Mouse (Mus musculus): ENCODE data around the gene Klhl6. TPM values are rescaled to one million over a fixed set of nuclear protein-coding genes. Genes with fewer than 3 reads are reported as not detected.
"Not testable (repeated sequence)": the region's sequence is repeated elsewhere in the genome, so short reads cannot be mapped to it uniquely, and the experiment has no call there.

The Klhl6 gene
- polyA plus RNA-seq (2015; fragmentation: Nextera tagmentation; extraction: Ambion mirVana): 2.6 and 3.0 TPM in 2 replicates

- Histone ChIP-seq H3K27me3 (replicated peaks; ENCODE audit: control insufficient read depth, insufficient read depth, low read length) (no peaks in the 10 kb centered on the region), H3K4me2 (replicated peaks; ENCODE audit: low read depth) (peak within 1 kb of the TSS; percentile 3; the same call in 1 of the 2 replicates), H3K27ac (ENCODE audit: low read depth, low read length) (no peak within 1 kb of the TSS; the same call in 1 of the 2 replicates), H3K4me3 (ENCODE audit: low read depth, low read length) (peak within 1 kb of the TSS; percentile 6; the same call in 1 of the 2 replicates), H3K9ac (ENCODE audit: low read depth, low read length) (no peak within 1 kb of the TSS), H3K4me1 (replicated peaks; ENCODE audit: control insufficient read depth, insufficient read depth, low read length) (no peaks in the 10 kb centered on the region), H3K9me3 (ENCODE audit: control insufficient read depth) (no peaks in the 10 kb centered on the region), H3K36me3 (ENCODE audit: control insufficient read depth, insufficient read depth) (no peaks in the 10 kb centered on the region)
- no peak for TF ChIP-seq CTCF (IDR thresholded peaks at IDR 0.05; ENCODE audit: low read depth)
- no peak for ATAC-seq
- WGBS: 44% methylated on average over 14 of the region's 14 CpGs
Observed at GRCm38 (mm10) chr16:19982537-19983257, at the start of gene Klhl6. Klhl6 (minus strand) TSS chr16:19983037.

- not testable (repeated sequence) for H3K9me3 ChIP-seq (ENCODE audit: control insufficient read depth); H3K4me1 ChIP-seq (replicated peaks; ENCODE audit: control insufficient read depth, insufficient read depth, low read length); H3K27ac ChIP-seq (ENCODE audit: low read depth, low read length); H3K27me3 ChIP-seq (replicated peaks; ENCODE audit: control insufficient read depth, insufficient read depth, low read length); H3K4me3 ChIP-seq (ENCODE audit: low read depth, low read length); H3K36me3 ChIP-seq (ENCODE audit: control insufficient read depth, insufficient read depth); ATAC-seq; H3K9ac ChIP-seq (ENCODE audit: low read depth, low read length); H3K4me2 ChIP-seq (replicated peaks; ENCODE audit: low read depth)
- WGBS: 92% methylated on average over 2 of the region's 4 CpGs
Observed at GRCm38 (mm10) chr16:20027241-20027640, 44.4 kb upstream of the Klhl6 start.

- no peak overlapping the region for H3K4me3 ChIP-seq (ENCODE audit: low read depth, low read length)
- no peak overlapping the region for H3K27ac ChIP-seq (ENCODE audit: low read depth, low read length)
- no peak for ATAC-seq
- H3K27me3 ChIP-seq (replicated peaks; ENCODE audit: control insufficient read depth, insufficient read depth, low read length): no peaks in the 10 kb centered on the region
- TF ChIP-seq CTCF (IDR thresholded peaks at IDR 0.05; ENCODE audit: low read depth): no peak
- 76% methylated on average over 1 of the region's 1 CpGs for WGBS
- H3K4me2 ChIP-seq (replicated peaks; ENCODE audit: low read depth): no peak overlapping the region
- no peaks in the 10 kb centered on the region for H3K36me3 ChIP-seq (ENCODE audit: control insufficient read depth, insufficient read depth)
- H3K9ac ChIP-seq (ENCODE audit: low read depth, low read length): no peak overlapping the region
- no peaks in the 10 kb centered on the region for H3K9me3 ChIP-seq (ENCODE audit: control insufficient read depth)
- no peaks in the 10 kb centered on the region for H3K4me1 ChIP-seq (replicated peaks; ENCODE audit: control insufficient read depth, insufficient read depth, low read length)
Observed at GRCm38 (mm10) chr16:20022821-20023220, 40.0 kb upstream of the Klhl6 start.

- no peak for ATAC-seq
- WGBS: 57% methylated on average over 2 of the region's 2 CpGs
Observed at GRCm38 (mm10) chr16:20021848-20022247, 39.0 kb upstream of the Klhl6 start.

GRCm38 (mm10) chr16:20012647-20013046 is 29.8 kb upstream of the Klhl6 start:
- Histone ChIP-seq H3K4me1 (replicated peaks; ENCODE audit: control insufficient read depth, insufficient read depth, low read length) (no peaks in the 10 kb centered on the region), H3K4me2 (replicated peaks; ENCODE audit: low read depth) (no peak overlapping the region), H3K9me3 (ENCODE audit: control insufficient read depth) (no peaks in the 10 kb centered on the region), H3K27ac (ENCODE audit: low read depth, low read length) (no peak overlapping the region), H3K4me3 (ENCODE audit: low read depth, low read length) (no peak overlapping the region), H3K36me3 (ENCODE audit: control insufficient read depth, insufficient read depth) (no peaks in the 10 kb centered on the region), H3K9ac (ENCODE audit: low read depth, low read length) (no peak overlapping the region), H3K27me3 (replicated peaks; ENCODE audit: control insufficient read depth, insufficient read depth, low read length) (no peaks in the 10 kb centered on the region)
- no peak for TF ChIP-seq CTCF (IDR thresholded peaks at IDR 0.05; ENCODE audit: low read depth)
- peak; percentile 28; the same call in 1 of the 2 replicates for ATAC-seq

More at GRCm38 (mm10) chr16:20021848-20022247, 39.0 kb upstream of the Klhl6 start:
- no peaks in the 10 kb centered on the region for H3K9me3 ChIP-seq (ENCODE audit: control insufficient read depth)
- TF ChIP-seq CTCF (IDR thresholded peaks at IDR 0.05; ENCODE audit: low read depth): no peak
- no peak overlapping the region for H3K27ac ChIP-seq (ENCODE audit: low read depth, low read length)
- H3K4me1 ChIP-seq (replicated peaks; ENCODE audit: control insufficient read depth, insufficient read depth, low read length): no peaks in the 10 kb centered on the region
- no peak overlapping the region for H3K4me2 ChIP-seq (replicated peaks; ENCODE audit: low read depth)
- no peaks in the 10 kb centered on the region for H3K27me3 ChIP-seq (replicated peaks; ENCODE audit: control insufficient read depth, insufficient read depth, low read length)
- H3K9ac ChIP-seq (ENCODE audit: low read depth, low read length): no peak overlapping the region
- H3K36me3 ChIP-seq (ENCODE audit: control insufficient read depth, insufficient read depth): no peaks in the 10 kb centered on the region
- no peak overlapping the region for H3K4me3 ChIP-seq (ENCODE audit: low read depth, low read length)

GRCm38 (mm10) chr16:20006066-20006465 is 23.2 kb upstream of the Klhl6 start:
- no peaks in the 10 kb centered on the region for H3K4me1 ChIP-seq (replicated peaks; ENCODE audit: control insufficient read depth, insufficient read depth, low read length)
- H3K4me2 ChIP-seq (replicated peaks; ENCODE audit: low read depth): no peak overlapping the region
- 68% methylated on average over 1 of the region's 1 CpGs for WGBS
- TF ChIP-seq CTCF (IDR thresholded peaks at IDR 0.05; ENCODE audit: low read depth): no peak
- no peak for ATAC-seq
- no peaks in the 10 kb centered on the region for H3K27me3 ChIP-seq (replicated peaks; ENCODE audit: control insufficient read depth, insufficient read depth, low read length)
- H3K9me3 ChIP-seq (ENCODE audit: control insufficient read depth): no peaks in the 10 kb centered on the region
- no peak overlapping the region for H3K9ac ChIP-seq (ENCODE audit: low read depth, low read length)
- H3K27ac ChIP-seq (ENCODE audit: low read depth, low read length): no peak overlapping the region
- H3K36me3 ChIP-seq (ENCODE audit: control insufficient read depth, insufficient read depth): no peaks in the 10 kb centered on the region
- no peak overlapping the region for H3K4me3 ChIP-seq (ENCODE audit: low read depth, low read length)

GRCm38 (mm10) chr16:20000286-20000685 is 17.4 kb upstream of the Klhl6 start:
- not testable (repeated sequence) for H3K9ac ChIP-seq (ENCODE audit: low read depth, low read length); H3K4me3 ChIP-seq (ENCODE audit: low read depth, low read length); H3K4me1 ChIP-seq (replicated peaks; ENCODE audit: control insufficient read depth, insufficient read depth, low read length); ATAC-seq; H3K36me3 ChIP-seq (ENCODE audit: control insufficient read depth, insufficient read depth); H3K27me3 ChIP-seq (replicated peaks; ENCODE audit: control insufficient read depth, insufficient read depth, low read length); H3K27ac ChIP-seq (ENCODE audit: low read depth, low read length); H3K4me2 ChIP-seq (replicated peaks; ENCODE audit: low read depth); H3K9me3 ChIP-seq (ENCODE audit: control insufficient read depth)
- 97% methylated on average over 8 of the region's 8 CpGs for WGBS
